Mouse (Mus musculus): ENCODE measurements at regions not wholly inside any gene's neighbourhood (a gene's known extent, or its start where the extent isn't known, plus 50 kb on each side); places are given as distances from the start of the nearest gene placed in this dataset.

DNA sequence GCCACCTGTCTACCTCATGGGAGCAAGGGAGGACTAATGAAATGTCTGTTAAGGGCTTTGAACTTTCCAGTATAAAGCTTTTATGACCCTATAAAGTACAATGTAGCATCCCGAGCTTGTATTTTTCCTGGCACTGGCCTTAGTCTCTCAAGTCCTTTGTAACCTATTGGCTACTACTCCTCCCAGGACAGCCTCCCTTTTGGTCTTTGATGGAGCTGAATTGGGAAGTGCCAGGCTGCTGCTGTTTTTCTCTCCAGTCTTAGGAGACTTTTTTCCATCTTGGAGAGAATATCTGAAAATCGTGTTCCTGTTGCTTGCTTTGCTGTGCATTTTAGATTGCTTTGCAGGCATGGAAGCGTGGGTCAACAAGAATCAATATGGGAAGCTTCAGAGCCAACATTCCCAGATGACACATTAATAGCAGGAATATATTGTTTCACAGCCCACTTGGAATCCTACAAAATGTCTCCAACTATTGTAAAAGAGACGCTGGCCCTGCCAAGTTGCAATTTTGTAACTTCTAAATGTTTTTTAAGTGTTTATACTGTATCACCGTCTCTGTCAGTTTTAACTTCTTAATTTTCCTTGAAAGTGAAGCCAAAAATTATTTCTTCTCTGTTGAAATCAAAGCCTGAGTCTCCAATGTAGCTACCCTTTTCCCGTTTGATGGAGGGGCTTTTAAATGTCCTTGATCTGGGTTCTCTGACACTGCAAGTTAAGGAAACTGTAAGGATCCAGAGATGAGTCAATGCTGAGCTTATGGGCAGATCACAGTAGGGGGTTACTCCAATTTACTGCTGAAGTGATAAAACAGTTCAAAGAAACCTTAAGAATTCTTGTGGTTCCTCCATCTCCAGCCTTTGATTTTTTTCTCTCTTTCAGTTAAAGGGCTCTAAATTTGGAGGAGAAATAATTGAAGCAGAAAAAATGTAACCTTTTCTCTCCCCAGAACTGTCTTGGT, 603.3 kb downstream of the Ptprc start:
- no peak for DNase-seq (ENCODE audit: extremely low read depth, low read depth)

DNA sequence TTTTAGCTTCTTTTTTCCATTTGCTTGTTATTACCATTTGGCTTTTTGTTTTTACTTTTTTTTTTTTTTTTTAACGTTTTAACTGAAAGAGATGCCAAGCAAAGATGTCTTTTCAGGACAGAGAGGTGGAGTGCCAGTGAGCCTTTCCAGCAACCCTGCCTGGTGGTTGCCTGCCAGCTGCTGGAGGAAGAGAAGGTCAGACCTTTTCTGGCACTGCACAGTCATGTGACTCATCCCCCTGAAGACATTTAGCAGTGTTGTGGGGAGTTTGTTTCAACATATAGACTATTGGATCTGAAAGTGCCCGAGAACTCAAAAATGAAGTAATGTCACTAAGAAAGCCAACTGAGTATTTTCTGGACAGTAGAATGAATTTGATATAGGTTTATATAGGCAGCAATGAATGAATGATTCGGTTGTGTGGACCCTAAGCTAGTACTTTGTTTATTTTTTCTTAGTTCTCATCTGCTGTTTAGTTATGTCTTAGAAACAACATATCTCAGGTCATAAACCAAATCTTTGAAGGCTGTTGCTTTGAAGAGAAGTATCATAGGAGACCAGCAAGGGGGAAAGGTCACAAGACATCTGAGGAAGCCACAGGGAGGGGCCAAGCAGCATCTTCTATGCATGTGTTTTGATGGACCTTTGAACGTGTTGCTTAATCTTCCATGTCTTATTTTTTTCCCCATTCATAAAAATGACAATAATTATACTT, 604.2 kb downstream of the Ptprc start:
- DNase-seq (ENCODE audit: extremely low read depth, low read depth), result no peak

GRCm38 (mm10) chr1:137567526-137567925, 607.3 kb upstream of the Nr5a2 start:
- no peak for DNase-seq (ENCODE audit: extremely low read depth, low read depth)

- no peak for DNase-seq (ENCODE audit: extremely low read depth, low read depth)
Measured at GRCm38 (mm10) chr1:137565573-137566048, 605.4 kb upstream of the Nr5a2 start.

- no peak for DNase-seq (ENCODE audit: extremely low read depth, low read depth)
Measured at GRCm38 (mm10) chr1:137561686-137562085, 601.4 kb upstream of the Nr5a2 start.

DNA sequence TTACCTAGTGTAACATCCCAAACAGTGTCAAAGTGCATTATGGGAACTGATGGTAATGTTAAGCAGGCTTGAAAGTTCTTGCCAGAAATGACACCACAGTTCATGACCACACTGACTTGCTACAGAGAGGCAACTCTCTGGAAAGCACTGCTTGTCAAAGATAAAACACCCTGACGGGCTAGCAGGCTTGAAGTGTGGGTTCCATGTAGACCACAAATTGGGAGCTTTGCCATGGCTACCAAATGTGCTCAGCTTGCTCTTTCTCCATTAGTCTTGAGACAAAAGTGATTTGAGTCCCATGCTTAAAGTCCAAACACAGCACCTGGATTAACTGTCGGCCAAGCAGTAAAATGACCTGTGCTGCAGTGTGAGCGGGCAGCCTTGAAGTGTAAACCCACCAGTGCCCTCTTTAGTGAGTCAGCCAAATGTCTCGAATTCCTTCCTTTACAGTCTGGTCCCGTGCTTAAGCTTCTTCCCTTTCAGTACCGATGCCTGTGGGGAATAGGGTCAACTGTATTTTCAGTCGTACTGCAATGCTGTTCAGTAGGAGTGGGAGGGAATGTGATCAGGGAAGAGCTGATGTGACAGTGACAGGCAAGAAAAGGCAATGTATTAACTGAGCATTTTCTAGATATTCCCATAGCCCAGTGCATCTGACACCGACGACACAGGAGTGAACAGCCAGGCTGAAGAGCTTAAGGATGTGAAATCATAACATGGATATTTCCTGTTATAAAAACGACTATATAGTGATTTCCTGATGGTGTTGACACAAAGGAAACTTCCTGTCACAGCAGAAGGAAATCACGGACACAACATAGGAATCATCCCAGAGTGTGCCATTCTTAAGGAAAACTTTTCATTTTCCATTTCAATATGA, 600.4 kb upstream of the Nr5a2 start:
- no peak for DNase-seq (ENCODE audit: extremely low read depth, low read depth)

GRCm38 (mm10) chr1:137549659-137550058, 589.4 kb upstream of the Nr5a2 start:
- DNase-seq (ENCODE audit: extremely low read depth, low read depth), result no peak

GRCm38 (mm10) chr1:137545666-137546065, 585.4 kb upstream of the Nr5a2 start:
- DNase-seq (ENCODE audit: extremely low read depth, low read depth), result no peak

- no peak for DNase-seq (ENCODE audit: extremely low read depth, low read depth)
Measured at GRCm38 (mm10) chr1:137543828-137544227, 583.6 kb upstream of the Nr5a2 start.

DNA sequence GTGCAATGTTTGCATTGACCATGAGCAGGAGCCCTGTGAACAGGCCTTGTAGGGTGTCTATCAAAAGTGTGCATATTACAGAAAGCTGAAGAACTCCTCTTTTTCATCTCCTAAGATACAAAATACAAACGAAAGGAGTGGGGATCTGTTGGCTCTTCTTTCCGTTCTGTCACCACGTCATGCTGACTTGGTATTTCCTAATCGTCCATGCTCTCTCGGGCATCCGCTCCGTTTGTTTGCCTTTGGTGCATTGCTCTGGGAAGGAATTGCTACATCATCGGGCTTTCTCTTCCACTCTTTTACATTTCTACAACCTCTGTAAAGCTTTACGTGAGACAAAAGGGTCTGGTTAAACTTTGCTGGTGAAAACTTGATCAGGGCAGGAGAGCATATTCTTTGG, 581.2 kb upstream of the Nr5a2 start:
- DNase-seq (ENCODE audit: extremely low read depth, low read depth), result no peak

- no peak for DNase-seq (ENCODE audit: extremely low read depth, low read depth)
Measured at GRCm38 (mm10) chr1:137539424-137540116, 579.3 kb upstream of the Nr5a2 start.

- no peak for DNase-seq (ENCODE audit: extremely low read depth, low read depth)
Measured at GRCm38 (mm10) chr1:137514750-137515149, 554.5 kb upstream of the Nr5a2 start.

DNA sequence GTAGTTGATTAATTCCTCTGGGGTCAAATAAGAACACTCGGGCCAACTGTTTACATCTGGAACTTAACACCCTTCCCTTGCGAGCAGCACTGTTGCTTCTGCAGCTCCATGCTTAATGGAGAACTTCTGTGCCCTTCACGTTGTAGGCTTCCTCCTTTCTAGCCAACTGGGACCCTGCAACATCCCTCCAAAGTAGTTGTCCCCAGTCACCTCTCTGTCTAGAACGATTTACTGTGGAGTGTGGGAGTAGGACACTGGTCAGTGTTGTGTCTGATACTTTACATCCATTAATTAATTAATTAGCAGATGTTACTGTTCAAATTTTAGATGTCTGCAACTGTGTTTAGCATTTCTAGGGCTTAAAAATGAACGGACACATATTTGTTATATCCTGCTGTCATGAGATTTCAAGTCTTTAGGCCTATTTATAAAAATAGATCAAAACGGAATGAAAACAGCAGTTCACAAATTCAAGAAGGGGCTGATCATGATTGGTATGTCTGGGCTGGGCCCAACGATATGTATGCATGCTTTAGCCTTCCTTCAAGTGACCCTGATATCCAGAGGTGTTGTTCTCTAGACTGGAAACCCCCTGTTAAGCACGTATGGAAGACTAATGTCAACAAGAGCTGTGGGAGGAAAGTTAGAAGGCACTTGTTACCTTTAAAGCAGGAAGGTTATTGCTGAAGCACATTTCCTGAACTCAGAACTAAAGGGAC, 543.6 kb upstream of the Nr5a2 start:
- DNase-seq (ENCODE audit: extremely low read depth, low read depth), result no peak

GRCm38 (mm10) chr1:137488226-137488625, 528.0 kb upstream of the Nr5a2 start:
- DNase-seq (ENCODE audit: extremely low read depth, low read depth), result no peak

GRCm38 (mm10) chr1:137478459-137478858, 518.2 kb upstream of the Nr5a2 start:
- DNase-seq (ENCODE audit: extremely low read depth, low read depth), result no peak

DNA sequence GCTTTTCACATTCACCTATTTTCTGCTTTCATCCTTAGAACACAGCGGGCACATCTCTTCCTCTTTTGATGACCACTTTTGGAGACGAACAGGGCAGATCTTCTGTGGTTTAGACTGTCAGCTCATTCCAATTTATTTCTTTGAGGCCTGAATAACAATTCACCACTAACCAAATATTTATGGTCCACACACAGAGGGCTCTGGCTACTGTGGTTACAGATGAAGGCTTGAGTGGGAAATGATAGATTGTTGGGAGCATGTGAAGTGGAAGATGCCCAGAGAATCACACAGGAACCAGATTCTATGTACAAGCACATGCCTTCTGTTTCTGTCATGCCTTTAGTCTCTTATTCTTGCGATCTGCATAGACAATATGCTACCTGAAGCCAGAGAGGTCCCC, 517.0 kb upstream of the Nr5a2 start:
- no peak for DNase-seq (ENCODE audit: extremely low read depth, low read depth)

DNA sequence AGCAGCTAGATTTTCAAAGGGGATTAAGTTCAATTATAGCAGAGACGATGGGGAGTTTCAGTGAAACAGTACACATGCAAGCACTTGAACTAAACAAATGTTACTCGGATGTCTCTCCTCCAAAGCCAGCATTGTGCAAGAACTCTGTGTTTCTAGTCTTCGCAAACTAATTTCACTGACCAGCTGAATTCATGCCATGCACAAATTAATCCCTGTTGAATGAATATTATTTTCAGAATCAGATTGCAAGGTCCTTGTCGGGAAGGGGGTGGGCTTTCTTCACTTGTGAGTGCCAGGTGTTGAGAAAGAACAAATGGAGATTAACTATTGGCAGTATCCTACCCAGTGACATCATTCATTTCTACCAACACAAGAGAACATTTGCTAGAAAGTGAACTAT, 514.6 kb upstream of the Nr5a2 start:
- no peak for DNase-seq (ENCODE audit: extremely low read depth, low read depth)

- DNase-seq (ENCODE audit: extremely low read depth, low read depth), result no peak
Measured at GRCm38 (mm10) chr1:137473800-137474685, 513.8 kb upstream of the Nr5a2 start.

- no peak for DNase-seq (ENCODE audit: extremely low read depth, low read depth)
Measured at GRCm38 (mm10) chr1:137464971-137465370, 504.7 kb upstream of the Nr5a2 start.

Measured in MEL-GATA-1-ER (cell line).